Mouse (Mus musculus) cerebellum, adult 2 months (tissue): ENCODE data around the gene Rbm47.

Source experiments
- CTCF ChIP-seq: fragments of 200-500 bp; IDR thresholded peaks from 2 replicates; pipeline ENCODE4 v1.5.1; 2011; ENCODE audit warnings: low read depth, mild to moderate bottlenecking, control low read depth, low read length, moderate library complexity, borderline replicate concordance; ENCODE audit not compliant: insufficient read depth
- POLR2A ChIP-seq: fragments of 200-500 bp; IDR thresholded peaks from 2 replicates; pipeline ENCODE4 v1.6.1; 2011; ENCODE audit warnings: low read length, control low read depth, borderline replicate concordance; ENCODE audit not compliant: insufficient read depth

- TF ChIP-seq CTCF = no peak
- no peak for TF ChIP-seq POLR2A
Measured at GRCm38 (mm10) chr5:65973189-65973588, 199.7 kb downstream of the Rbm47 start.
